Mouse (Mus musculus) lung, embryonic 14.5 days (tissue): ENCODE results near the gene Elovl5. TPM values are rescaled to one million over a fixed set of nuclear protein-coding genes. Genes with fewer than 3 reads are reported as not detected.

ENCODE experiments used
- ATAC-seq: fragments of 200-750 bp; cut with Nextera tagmentation; 2 replicates; pipeline ENCODE4 v1.8.0; 2017; ENCODE audit warnings: mild to moderate bottlenecking, moderate TSS enrichment, moderate library complexity; ENCODE audit not compliant: insufficient read depth
- DNase-seq: peaks from one replicate; pipeline ENCODE4 v3.0.0-alpha.2; 2015
- H3K27ac ChIP-seq: fragments of 300-500 bp; sonication (generic); 2 replicates; pipeline ENCODE4 v1.5.1; 2014; ENCODE audit warnings: low read depth, mild to moderate bottlenecking, moderate library complexity
- H3K27me3 ChIP-seq: fragments of 300-500 bp; sonication (generic); 2 replicates; pipeline ENCODE4 v1.6.1; 2014; ENCODE audit warnings: low read length, control low read depth; ENCODE audit not compliant: insufficient read depth
- H3K36me3 ChIP-seq: fragments of 300-500 bp; sonication (generic); 2 replicates; pipeline ENCODE4 v1.6.1; 2014; ENCODE audit warnings: control low read depth; ENCODE audit not compliant: insufficient read depth
- H3K4me1 ChIP-seq: fragments of 300-500 bp; sonication (generic); 2 replicates; pipeline ENCODE4 v1.6.1; 2014; ENCODE audit warnings: antibody characterized with exemption, control low read depth; ENCODE audit not compliant: insufficient read depth
- H3K4me2 ChIP-seq: fragments of 300-500 bp; sonication (generic); 2 replicates; pipeline ENCODE4 v1.6.1; 2014; ENCODE audit warnings: mild to moderate bottlenecking
- H3K4me3 ChIP-seq: fragments of 300-500 bp; sonication (generic); 2 replicates; pipeline ENCODE4 v1.5.1; 2014; ENCODE audit warnings: low read depth, low read length
- H3K9ac ChIP-seq: fragments of 300-500 bp; sonication (generic); 2 replicates; pipeline ENCODE4 v1.6.1; 2014
- H3K9me3 ChIP-seq: fragments of 300-500 bp; sonication (generic); 2 replicates; pipeline ENCODE4 v1.6.1; 2016; ENCODE audit warnings: low read depth, low read length, control low read depth
- CTCF ChIP-seq: IDR thresholded peaks from 2 replicates; pipeline ENCODE4 v1.5.1; 2016; ENCODE audit warnings: antibody characterized with exemption, low read depth
- WGBS: fragments of 180-500 bp; shearing (Covaris S2); extraction: QIAGEN DNeasy Blood & Tissue Kit; methylation state at CpG from one replicate; pipeline ENCODE4 v1.1.7; 2014; 5-methylcytosine and 5-hydroxymethylcytosine counted together
- polyA plus RNA-seq: library from polyadenylated mRNA; unstranded; fragments of >200 nt; fragmentation: Nextera tagmentation; extraction: Ambion mirVana; gene quantifications from 2 replicates; pipeline ENCODE4 v1.2.1, GENCODE M21; 2014

Elovl5 gene
- polyA plus RNA-seq, 1 experiment from 2014 or later, result 76.7 TPM

- no peak overlapping the region for H3K4me2 ChIP-seq
- H3K9me3 ChIP-seq, result no peaks in the 10 kb centered on the region
- H3K4me3 ChIP-seq, result no peak overlapping the region
- no peaks in the 10 kb centered on the region for H3K36me3 ChIP-seq
- ATAC-seq (no peak), DNase-seq (no peak)
- H3K9ac ChIP-seq, result no peak overlapping the region
- WGBS, result 71% methylated on average over 4 of the region's 4 CpGs
- H3K27ac ChIP-seq, result no peak overlapping the region
- TF ChIP-seq CTCF, result no peak
- no peaks in the 10 kb centered on the region for H3K27me3 ChIP-seq
- H3K4me1 ChIP-seq, result 0 out of 2 replicates have a peak, but pooled peaks cover 10% of the 10 kb centered on the region
Observed at GRCm38 (mm10) chr9:77928769-77929168, 11.6 kb downstream of the Elovl5 start.

- DNase-seq, result no peak
- H3K4me3 ChIP-seq, result no peak overlapping the region
- no peak for ATAC-seq
- no peak overlapping the region for H3K27ac ChIP-seq
- H3K9ac ChIP-seq, result no peak overlapping the region
- H3K36me3 ChIP-seq, result no peaks in the 10 kb centered on the region
- no peak for TF ChIP-seq CTCF
- no peaks in the 10 kb centered on the region for H3K9me3 ChIP-seq
- 83% methylated on average over 5 of the region's 5 CpGs for WGBS
- 0 out of 2 replicates have a peak, but pooled peaks cover 10% of the 10 kb centered on the region for H3K4me1 ChIP-seq
- H3K4me2 ChIP-seq, result no peak overlapping the region
- H3K27me3 ChIP-seq, result no peaks in the 10 kb centered on the region
Observed at GRCm38 (mm10) chr9:77929296-77929695, 12.1 kb downstream of the Elovl5 start.

- WGBS, result 67% methylated on average over 10 of the region's 10 CpGs
- H3K27ac ChIP-seq, result no peak overlapping the region
Observed at GRCm38 (mm10) chr9:77930036-77930859, 13.1 kb downstream of the Elovl5 start.

GRCm38 (mm10) chr9:77930860-77931184 is 13.7 kb downstream of the Elovl5 start:
- no peak for TF ChIP-seq CTCF
- DNase-seq, result peak; percentile 33
- no peak overlapping the region for H3K4me3 ChIP-seq
- H3K4me1 ChIP-seq, result 0 out of 2 replicates have a peak, but pooled peaks cover 10% of the 10 kb centered on the region
- no peak overlapping the region for H3K4me2 ChIP-seq
- no peak overlapping the region for H3K9ac ChIP-seq
- no peaks in the 10 kb centered on the region for H3K9me3 ChIP-seq
- H3K27me3 ChIP-seq, result no peaks in the 10 kb centered on the region
- H3K36me3 ChIP-seq, result no peaks in the 10 kb centered on the region
- ATAC-seq, result peak; percentile 26; the same call in 1 of the 2 replicates
- 31% methylated on average over 4 of the region's 4 CpGs for WGBS
- H3K27ac ChIP-seq, result no peak overlapping the region

More at GRCm38 (mm10) chr9:77930036-77930859, 13.1 kb downstream of the Elovl5 start:
- Histone ChIP-seq H3K4me1 (0 out of 2 replicates have a peak, but pooled peaks cover 10% of the 10 kb centered on the region), H3K9ac (no peak overlapping the region), H3K36me3 (no peaks in the 10 kb centered on the region), H3K9me3 (no peaks in the 10 kb centered on the region), H3K27me3 (no peaks in the 10 kb centered on the region), H3K4me2 (no peak overlapping the region), H3K4me3 (no peak overlapping the region)
- TF ChIP-seq CTCF, result no peak
- DNase-seq (no peak), ATAC-seq (no peak)

GRCm38 (mm10) chr9:77931740-77932139 is 14.6 kb downstream of the Elovl5 start:
- Histone ChIP-seq H3K4me1 (0 out of 2 replicates have a peak, but pooled peaks cover 9% of the 10 kb centered on the region), H3K4me2 (no peak overlapping the region), H3K36me3 (no peaks in the 10 kb centered on the region), H3K27ac (no peak overlapping the region), H3K4me3 (no peak overlapping the region), H3K9ac (no peak overlapping the region), H3K27me3 (no peaks in the 10 kb centered on the region), H3K9me3 (no peaks in the 10 kb centered on the region)
- DNase-seq, result no peak
- no peak for TF ChIP-seq CTCF
- ATAC-seq, result no peak
- WGBS, result 75% methylated on average over 5 of the region's 5 CpGs

GRCm38 (mm10) chr9:77935818-77936611 is 18.9 kb downstream of the Elovl5 start:
- Histone ChIP-seq H3K9ac (no peak overlapping the region), H3K4me2 (no peak overlapping the region), H3K4me3 (no peak overlapping the region), H3K27ac (no peak overlapping the region), H3K9me3 (no peaks in the 10 kb centered on the region), H3K27me3 (no peaks in the 10 kb centered on the region), H3K4me1 (peaks cover 22% of the 10 kb centered on the region), H3K36me3 (no peaks in the 10 kb centered on the region)
- ATAC-seq, result no peak
- 59% methylated on average over 10 of the region's 10 CpGs for WGBS
- peak; percentile 24 for DNase-seq
- TF ChIP-seq CTCF, result no peak

- ATAC-seq (no peak), DNase-seq (no peak)
- H3K9ac ChIP-seq, result no peak overlapping the region
- no peaks in the 10 kb centered on the region for H3K27me3 ChIP-seq
- H3K9me3 ChIP-seq, result no peaks in the 10 kb centered on the region
- TF ChIP-seq CTCF, result no peak
- no peak overlapping the region for H3K27ac ChIP-seq
- no peaks in the 10 kb centered on the region for H3K36me3 ChIP-seq
- H3K4me2 ChIP-seq, result no peak overlapping the region
- 67% methylated on average over 11 of the region's 11 CpGs for WGBS
- H3K4me3 ChIP-seq, result no peak overlapping the region
- H3K4me1 ChIP-seq, result peaks cover 22% of the 10 kb centered on the region
Observed at GRCm38 (mm10) chr9:77937875-77938274, 20.7 kb downstream of the Elovl5 start.
